Mouse (Mus musculus): Measurements from ENCODE around the gene Morf4l2. TPM values are rescaled to one million over a fixed set of nuclear protein-coding genes. Genes with fewer than 3 reads are reported as not detected.

The Morf4l2 gene
- polyA plus RNA-seq, 1 experiment from 2014 or later, result 471 TPM

Other genes starting within 250 kb of the Morf4l2 start
- not detected in 2 replicates for gene Kir3dl1, start 225.7 kb downstream of the Morf4l2 start, polyA plus RNA-seq (2014; fragmentation: Nextera tagmentation; extraction: Ambion mirVana)
- not detected in 2 replicates for gene Kir3dl2, start 199.6 kb downstream of the Morf4l2 start, polyA plus RNA-seq (2014; fragmentation: Nextera tagmentation; extraction: Ambion mirVana)
- 3.4 and 4.6 TPM in 2 replicates for gene Tceal3, start 152.8 kb downstream of the Morf4l2 start, polyA plus RNA-seq (2014; fragmentation: Nextera tagmentation; extraction: Ambion mirVana)
- 8.2 and 8.7 TPM in 2 replicates for gene Tceal1, start 35.7 kb downstream of the Morf4l2 start, polyA plus RNA-seq (2014; fragmentation: Nextera tagmentation; extraction: Ambion mirVana)
- gene Glra4, start 36.5 kb upstream of the Morf4l2 start, polyA plus RNA-seq (2014; fragmentation: Nextera tagmentation; extraction: Ambion mirVana), result 0.11 and 0.12 TPM in 2 replicates
- 6.2 and 6.9 TPM in 2 replicates for gene Plp1, start 79.0 kb upstream of the Morf4l2 start, polyA plus RNA-seq (2014; fragmentation: Nextera tagmentation; extraction: Ambion mirVana)
- gene Rab9b, start 125.1 kb upstream of the Morf4l2 start, polyA plus RNA-seq (2014; fragmentation: Nextera tagmentation; extraction: Ambion mirVana), result 0.53 and 0.77 TPM in 2 replicates
- gene H2bfm, start 183.6 kb upstream of the Morf4l2 start, polyA plus RNA-seq (2014; fragmentation: Nextera tagmentation; extraction: Ambion mirVana), result not detected in 2 replicates
- 58.6 and 66.3 TPM in 2 replicates for gene Tmsb15b2, start 231.8 kb upstream of the Morf4l2 start, polyA plus RNA-seq (2014; fragmentation: Nextera tagmentation; extraction: Ambion mirVana)
- gene Tmsb15l, start 233.2 kb upstream of the Morf4l2 start, polyA plus RNA-seq (2014; fragmentation: Nextera tagmentation; extraction: Ambion mirVana), result 5.1 TPM in 2 replicates
- 30.3 and 31.9 TPM in 2 replicates for gene Tmsb15b1, start 233.2 kb upstream of the Morf4l2 start, polyA plus RNA-seq (2014; fragmentation: Nextera tagmentation; extraction: Ambion mirVana)
- 20.0 and 23.2 TPM in 2 replicates for gene Zcchc18, start 249.5 kb upstream of the Morf4l2 start, polyA plus RNA-seq (2014; fragmentation: Nextera tagmentation; extraction: Ambion mirVana)

Measured in intestine, embryonic 14.5 days (tissue).